Mouse (Mus musculus) frontal cortex, postnatal 14 days (tissue): ENCODE data around the gene Ctcfl.

Experiments
- DNase-seq, 2 experiments: peaks; one replicate each; pipeline ENCODE4 v3.0.0; 2022; ENCODE audit warnings: low spot score in 2 of 2

Gene Ctcfl

DNA sequence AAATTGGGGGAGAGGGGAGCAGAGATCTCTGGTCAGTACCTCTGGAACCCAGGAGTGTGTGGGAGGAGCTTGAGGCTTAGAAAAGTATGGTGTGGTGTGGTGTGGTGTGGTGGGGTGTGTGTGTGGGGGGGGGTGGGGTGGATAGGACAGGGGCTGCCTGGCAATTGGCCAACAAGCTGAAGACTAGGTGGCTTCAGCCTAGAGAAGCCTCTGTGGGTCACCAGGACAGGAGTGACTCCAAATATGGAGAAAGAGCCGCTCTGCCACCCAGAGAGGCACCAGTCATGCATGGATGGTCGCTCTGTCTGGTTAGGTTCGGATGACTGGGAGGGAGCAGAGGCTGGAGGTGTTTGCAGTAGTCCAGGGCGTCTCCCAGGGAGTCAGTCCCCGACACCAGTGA lies 71.9 kb downstream of the Ctcfl start:
- no peak for DNase-seq

DNA sequence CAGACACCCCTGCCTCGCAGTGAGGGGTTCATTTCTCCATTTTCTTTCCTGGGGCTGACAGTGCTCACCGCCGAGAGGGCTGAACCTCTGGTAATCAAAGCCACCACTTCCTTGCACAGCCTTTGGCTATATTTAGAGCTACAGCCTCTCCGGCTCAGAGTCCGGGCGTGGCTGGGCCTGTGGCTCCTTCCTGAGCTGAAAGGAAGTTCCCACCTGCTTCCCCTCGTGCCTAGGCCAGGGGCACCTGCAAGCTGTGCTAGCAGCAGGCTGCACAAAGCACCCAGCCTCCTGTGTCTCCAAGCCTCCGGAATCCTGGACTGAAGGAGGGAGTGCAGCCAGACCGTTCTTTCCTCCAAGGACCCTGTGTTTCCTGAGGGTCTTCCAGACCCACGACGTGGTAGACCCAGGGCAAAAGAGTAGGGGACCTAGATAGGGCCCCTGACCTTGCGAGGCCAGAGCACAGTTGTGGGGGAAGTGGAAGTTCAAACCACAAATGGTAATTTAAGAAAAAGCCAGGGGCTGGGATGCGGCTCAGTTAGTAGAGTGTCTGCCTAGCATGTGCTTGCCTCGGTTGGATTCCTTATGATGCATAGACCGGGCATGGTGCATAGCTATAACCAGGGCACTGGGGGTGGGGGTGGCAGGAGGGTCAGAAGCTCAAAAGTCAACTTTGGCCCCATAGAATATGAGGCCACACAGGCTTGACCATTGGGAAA lies 72.6 kb downstream of the Ctcfl start:
- no peak for DNase-seq

DNA sequence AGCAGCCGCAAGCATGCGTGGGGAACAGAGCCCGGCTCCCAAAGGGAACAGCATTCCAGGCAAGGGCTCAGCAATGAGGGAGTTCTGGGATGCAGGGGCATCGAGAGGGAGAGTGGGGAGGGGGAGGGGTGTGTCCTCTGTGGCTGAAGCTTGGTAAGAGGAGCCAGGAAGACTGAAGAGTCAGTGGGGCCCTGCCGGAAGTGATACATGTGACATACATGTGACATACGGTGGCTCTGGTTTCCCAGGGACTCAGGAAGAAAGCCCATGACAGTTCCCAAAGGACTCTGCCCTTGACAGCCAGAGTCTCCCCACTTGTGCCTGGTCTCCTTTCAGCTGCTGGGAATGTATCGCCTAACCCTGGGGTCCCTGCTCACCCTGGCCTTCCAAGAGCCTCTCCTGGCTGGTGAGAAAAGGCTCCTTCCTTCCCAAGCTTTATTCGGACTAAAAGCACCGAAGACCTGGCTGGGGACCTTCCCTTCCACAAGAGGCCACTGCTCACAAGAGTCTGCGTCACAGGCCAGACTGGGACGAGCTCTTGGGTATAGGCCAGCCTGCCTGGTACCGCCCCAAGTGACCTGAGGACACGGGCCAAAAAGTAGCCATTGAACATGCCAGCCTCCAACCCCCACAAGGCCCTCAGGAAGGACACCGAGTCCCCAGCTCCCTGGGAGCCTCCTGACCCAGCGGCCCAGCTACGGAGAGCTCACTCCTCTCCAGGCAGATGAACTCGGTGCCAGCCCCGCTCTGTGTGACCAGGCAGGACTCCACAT lies 74.9 kb downstream of the Ctcfl start:
- DNase-seq: no peak
